17 mouse cellular contexts compared by ENCODE assay signal in genomic region chr7:99050882-99051281, GRCm38 (mm10).
A peak's percentile ranks its signal among the peaks of the same experiment; 100 is the strongest.
DNase-seq lines count a peak whose midpoint lies in the region; ATAC-seq lines count a peak whose summit lies in the region.
"Had no signal": no experiment of that assay in that cellular context is flagged by ENCODE, and none has a peak within 500 bp of the region (broad histone marks: within the 10 kb centered on the region; RNA-seq: fewer than 3 reads in every experiment).

No protein-coding gene starts in this region.

- H3K27me3 ChIP-seq in forebrain, embryonic 12.5 days: no peaks in the 10 kb centered on the region
- H3K27me3 ChIP-seq in forebrain, embryonic 10.5 days (ENCODE audit: poor library complexity, severe bottlenecking): no peaks in the 10 kb centered on the region
- H3K27me3 ChIP-seq in hindbrain, embryonic 16.5 days (replicated peaks; ENCODE audit: control insufficient read depth, insufficient read depth, low read length): no peaks in the 10 kb centered on the region
- no peaks in the 10 kb centered on the region for H3K27me3 ChIP-seq in hindbrain, embryonic 12.5 days
- H3K27me3 ChIP-seq in midbrain, embryonic 16.5 days (ENCODE audit: control insufficient read depth, insufficient read depth, low read depth, low read length): no peaks in the 10 kb centered on the region
- no peaks in the 10 kb centered on the region for H3K27me3 ChIP-seq in midbrain, embryonic 11.5 days (ENCODE audit: control insufficient read depth, insufficient read depth, low read length)
- no peaks in the 10 kb centered on the region for H3K27me3 ChIP-seq in neural tube, embryonic 15.5 days (replicated peaks)
- H3K27me3 ChIP-seq: megakaryocyte, embryonic 14.5 days had no signal

- no peaks in the 10 kb centered on the region for H3K9me3 ChIP-seq in forebrain, embryonic 12.5 days
- H3K9me3 ChIP-seq in forebrain, embryonic 10.5 days: no peaks in the 10 kb centered on the region
- H3K9me3 ChIP-seq in hindbrain, embryonic 16.5 days (ENCODE audit: control insufficient read depth, low read length): no peaks in the 10 kb centered on the region; the same call in 1 of the 2 replicates
- no peaks in the 10 kb centered on the region for H3K9me3 ChIP-seq in hindbrain, embryonic 12.5 days (replicated peaks)
- H3K9me3 ChIP-seq in midbrain, embryonic 16.5 days (replicated peaks; ENCODE audit: control insufficient read depth, low read length, poor library complexity, severe bottlenecking): 0 out of 2 replicates have a peak, but pooled peaks cover 4% of the 10 kb centered on the region
- no peaks in the 10 kb centered on the region for H3K9me3 ChIP-seq in midbrain, embryonic 11.5 days (ENCODE audit: control insufficient read depth, low read length)
- H3K9me3 ChIP-seq in neural tube, embryonic 15.5 days (replicated peaks): 0 out of 2 replicates have a peak, but pooled peaks cover 2% of the 10 kb centered on the region

- H3K9ac ChIP-seq in forebrain, embryonic 12.5 days: no peak overlapping the region
- no peak overlapping the region for H3K9ac ChIP-seq in hindbrain, embryonic 16.5 days (ENCODE audit: low read depth, low read length)
- H3K9ac ChIP-seq in hindbrain, embryonic 12.5 days: no peak overlapping the region
- no peak overlapping the region for H3K9ac ChIP-seq in midbrain, embryonic 16.5 days (ENCODE audit: low read depth, low read length)
- no peak overlapping the region for H3K9ac ChIP-seq in midbrain, embryonic 11.5 days (ENCODE audit: low read length)
- no peak overlapping the region for H3K9ac ChIP-seq in neural tube, embryonic 15.5 days (replicated peaks)

- no peak for DNase-seq in forebrain, embryonic 10.5 days (ENCODE audit: extremely low spot score, low spot score)
- DNase-seq in midbrain, embryonic 11.5 days (ENCODE audit: low spot score, missing footprints): no peak
- no peak for DNase-seq in kidney, adult 8-10 months
- DNase-seq: adrenal gland, postnatal 25 days; cerebellum, adult 11 months; gastrocnemius, postnatal 14 days; kidney, adult 2 months; left cerebral cortex, postnatal 4 days; spleen, adult 18-20 months; thymus, adult 18-20 months had no signal

- peaks cover 11% of the 10 kb centered on the region for H3K4me1 ChIP-seq in forebrain, embryonic 12.5 days
- H3K4me1 ChIP-seq in forebrain, embryonic 10.5 days: peaks cover 10% of the 10 kb centered on the region; the same call in 1 of the 2 replicates
- peaks cover 3% of the 10 kb centered on the region; the same call in 1 of the 2 replicates for H3K4me1 ChIP-seq in hindbrain, embryonic 16.5 days (ENCODE audit: control insufficient read depth, insufficient read depth, low read depth, low read length)
- peaks cover 12% of the 10 kb centered on the region for H3K4me1 ChIP-seq in hindbrain, embryonic 12.5 days
- peaks cover 12% of the 10 kb centered on the region for H3K4me1 ChIP-seq in midbrain, embryonic 16.5 days (ENCODE audit: control insufficient read depth, insufficient read depth, low read length)
- H3K4me1 ChIP-seq in midbrain, embryonic 11.5 days (ENCODE audit: control insufficient read depth, insufficient read depth, low read length): no peaks in the 10 kb centered on the region
- peaks cover 11% of the 10 kb centered on the region; the same call in 1 of the 2 replicates for H3K4me1 ChIP-seq in neural tube, embryonic 15.5 days

- ATAC-seq in forebrain, embryonic 12.5 days (ENCODE audit: low FRiP score): no peak
- peak; percentile 40; the same call in 1 of the 2 replicates for ATAC-seq in hindbrain, embryonic 16.5 days
- no peak for ATAC-seq in hindbrain, embryonic 12.5 days (ENCODE audit: low FRiP score)
- ATAC-seq in midbrain, embryonic 16.5 days: no peak
- ATAC-seq in midbrain, embryonic 11.5 days (ENCODE audit: low FRiP score): no peak
- ATAC-seq in neural tube, embryonic 15.5 days (ENCODE audit: low FRiP score): no peak

- H3K27ac ChIP-seq in forebrain, embryonic 12.5 days: peak overlapping the region; percentile 59
- H3K27ac ChIP-seq in forebrain, embryonic 10.5 days: no peak overlapping the region
- H3K27ac ChIP-seq in hindbrain, embryonic 16.5 days (ENCODE audit: low read depth, low read length): no peak overlapping the region
- H3K27ac ChIP-seq in hindbrain, embryonic 12.5 days: no peak overlapping the region
- 0 out of 2 replicates have a peak overlapping the region, but pooled peaks have one; percentile 12 for H3K27ac ChIP-seq in midbrain, embryonic 16.5 days (ENCODE audit: low read length)
- H3K27ac ChIP-seq in midbrain, embryonic 11.5 days (ENCODE audit: low read depth, low read length): no peak overlapping the region
- H3K27ac ChIP-seq in neural tube, embryonic 15.5 days (replicated peaks): peak overlapping the region; percentile 15

- H3K36me3 ChIP-seq in forebrain, embryonic 12.5 days (replicated peaks): no peaks in the 10 kb centered on the region
- no peaks in the 10 kb centered on the region for H3K36me3 ChIP-seq in forebrain, embryonic 10.5 days (replicated peaks)
- H3K36me3 ChIP-seq in hindbrain, embryonic 16.5 days (ENCODE audit: control insufficient read depth, insufficient read depth, low read length): no peaks in the 10 kb centered on the region; the same call in 1 of the 2 replicates
- no peaks in the 10 kb centered on the region for H3K36me3 ChIP-seq in hindbrain, embryonic 12.5 days
- H3K36me3 ChIP-seq in midbrain, embryonic 16.5 days (ENCODE audit: control insufficient read depth, insufficient read depth, low read length): no peaks in the 10 kb centered on the region
- no peaks in the 10 kb centered on the region for H3K36me3 ChIP-seq in midbrain, embryonic 11.5 days (ENCODE audit: control insufficient read depth, insufficient read depth, low read length)
- H3K36me3 ChIP-seq in neural tube, embryonic 15.5 days: no peaks in the 10 kb centered on the region

- 48% methylated on average over 1 of the region's 1 CpGs for WGBS in forebrain, embryonic 12.5 days
- WGBS in forebrain, embryonic 10.5 days: 93% methylated on average over 1 of the region's 1 CpGs
- WGBS in hindbrain, embryonic 16.5 days: 42% methylated on average over 1 of the region's 1 CpGs
- 79% methylated on average over 1 of the region's 1 CpGs for WGBS in hindbrain, embryonic 12.5 days
- 55% methylated on average over 1 of the region's 1 CpGs for WGBS in midbrain, embryonic 16.5 days
- 80% methylated on average over 1 of the region's 1 CpGs for WGBS in midbrain, embryonic 11.5 days
- 58% methylated on average over 1 of the region's 1 CpGs for WGBS in neural tube, embryonic 15.5 days

- H3K4me2 ChIP-seq in forebrain, embryonic 12.5 days: no peak overlapping the region
- H3K4me2 ChIP-seq in hindbrain, embryonic 16.5 days (ENCODE audit: low read length): no peak overlapping the region
- H3K4me2 ChIP-seq in hindbrain, embryonic 12.5 days (replicated peaks): no peak overlapping the region
- no peak overlapping the region for H3K4me2 ChIP-seq in midbrain, embryonic 16.5 days (ENCODE audit: low read length)
- H3K4me2 ChIP-seq in midbrain, embryonic 11.5 days: no peak overlapping the region
- H3K4me2 ChIP-seq in neural tube, embryonic 15.5 days: no peak overlapping the region

- H3K4me3 ChIP-seq in forebrain, embryonic 12.5 days (replicated peaks): no peak overlapping the region
- no peak overlapping the region for H3K4me3 ChIP-seq in forebrain, embryonic 10.5 days
- H3K4me3 ChIP-seq in hindbrain, embryonic 16.5 days (ENCODE audit: low read length): no peak overlapping the region
- H3K4me3 ChIP-seq in hindbrain, embryonic 12.5 days: no peak overlapping the region
- H3K4me3 ChIP-seq in midbrain, embryonic 16.5 days (ENCODE audit: low read depth, low read length): no peak overlapping the region
- no peak overlapping the region for H3K4me3 ChIP-seq in midbrain, embryonic 11.5 days (ENCODE audit: low read depth, low read length)
- H3K4me3 ChIP-seq in neural tube, embryonic 15.5 days (replicated peaks): no peak overlapping the region
- H3K4me3 ChIP-seq: erythroblast, embryonic 14.5 days; megakaryocyte, embryonic 14.5 days had no signal

Comparison
In these comparisons a context has a peak if more than half of its experiments do, and no peak if none do; other contexts are left out.
1. H3K27ac ChIP-seq: peak in forebrain, embryonic 12.5 days (single experiment), midbrain, embryonic 16.5 days (single experiment) and neural tube, embryonic 15.5 days (single experiment); none in forebrain, embryonic 10.5 days (single experiment), hindbrain, embryonic 16.5 days (single experiment), hindbrain, embryonic 12.5 days (single experiment) and midbrain, embryonic 11.5 days (single experiment).